Mouse (Mus musculus): ENCODE measurements around the gene Hbb-bh2.
"Not testable (repeated sequence)": the region's sequence is repeated elsewhere in the genome, so short reads cannot be mapped to it uniquely, and the experiment has no call there.

Hbb-bh2 gene

GRCm38 (mm10) chr7:103811223-103811845 lies 29.0 kb downstream of the Hbb-bh2 start:
- peak; percentile 56 for DNase-seq

GRCm38 (mm10) chr7:103810746-103811145 lies 29.6 kb downstream of the Hbb-bh2 start:
- no peak for DNase-seq

GRCm38 (mm10) chr7:103810296-103810695 lies 30.0 kb downstream of the Hbb-bh2 start:
- DNase-seq, result no peak

- no peak for DNase-seq
These were observed 30.5 kb downstream of the Hbb-bh2 start for GRCm38 (mm10) chr7:103809801-103810155.

GRCm38 (mm10) chr7:103808971-103809800 lies 31.1 kb downstream of the Hbb-bh2 start:
- no peak for DNase-seq

- DNase-seq, result not testable (repeated sequence)
These were observed 32.2 kb downstream of the Hbb-bh2 start for GRCm38 (mm10) chr7:103808120-103808519.

- DNase-seq, result peak; percentile 61
These were observed 33.5 kb downstream of the Hbb-bh2 start for GRCm38 (mm10) chr7:103806856-103807255.

- peak; percentile 73 for DNase-seq
These were observed 47.5 kb downstream of the Hbb-bh2 start for GRCm38 (mm10) chr7:103792669-103793388.

GRCm38 (mm10) chr7:103791721-103792120 lies 48.6 kb downstream of the Hbb-bh2 start, which contains the start of gene Olfr67:
TSS of gene Olfr67 (minus strand) at chr7:103791821.
- no peak for DNase-seq

All from liver (tissue).